Mouse (Mus musculus) spleen, adult 2 months (tissue): ENCODE results near the gene Kcns3.

ENCODE experiments used
- CTCF ChIP-seq: fragments of 200-500 bp; IDR thresholded peaks from 2 replicates; pipeline ENCODE4 v1.5.1; 2011; ENCODE audit warnings: mild to moderate bottlenecking, inconsistent platforms; ENCODE audit not compliant: insufficient read depth, insufficient read length, insufficient replicate concordance; ENCODE audit errors: extremely low read depth
- POLR2A ChIP-seq: fragments of 200-500 bp; IDR thresholded peaks from 2 replicates; pipeline ENCODE4 v1.6.1; 2011; ENCODE audit warnings: low read depth, low read length, inconsistent platforms

- TF ChIP-seq CTCF, result peak; percentile 99
- no peak for TF ChIP-seq POLR2A
These were observed 45.3 kb upstream of the Kcns3 start for GRCm38 (mm10) chr12:11196142-11196597.
